Mouse (Mus musculus): Measurements from ENCODE around the gene Nfkbia. TPM values are rescaled to one million over a fixed set of nuclear protein-coding genes. Genes with fewer than 3 reads are reported as not detected.

Gene Nfkbia
- polyA plus RNA-seq, 1 experiment, result 282 TPM

DNA sequence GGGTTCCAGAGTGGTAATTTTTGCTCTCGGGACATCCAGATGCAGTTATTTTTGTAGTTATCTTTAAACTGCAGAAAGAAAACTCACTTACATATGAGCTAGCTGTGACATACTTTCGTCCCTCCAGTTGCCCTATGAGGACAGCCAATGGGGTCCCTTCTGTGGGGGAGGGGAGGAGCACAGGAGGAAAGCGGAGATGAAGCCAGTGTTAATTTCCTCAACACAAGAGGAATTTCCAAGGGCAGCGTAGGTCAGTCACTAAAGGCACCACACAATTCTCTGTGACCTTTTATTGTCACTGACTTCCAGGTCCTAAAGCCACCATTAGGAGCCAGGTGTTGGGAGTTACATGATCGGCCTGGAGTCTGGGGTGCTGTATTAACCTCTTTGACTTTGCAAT lies 22.0 kb downstream of the Nfkbia start:
- peaks cover 17% of the 10 kb centered on the region for H3K4me1 ChIP-seq (ENCODE audit: control insufficient read depth, insufficient read depth, low read length)
- no peak for DNase-seq
- TF ChIP-seq CTCF (IDR thresholded peaks at IDR 0.05; ENCODE audit: insufficient read depth, low read length), result no peak
- no peak for TF ChIP-seq POLR2A (IDR thresholded peaks at IDR 0.05; ENCODE audit: borderline replicate concordance, extremely low read depth, low read depth, low read length)
- WGBS, result 71% methylated on average over 5 of the region's 5 CpGs
- no peak overlapping the region for H3K4me3 ChIP-seq (replicated peaks; ENCODE audit: extremely low read depth, low read depth, low read length)

DNA sequence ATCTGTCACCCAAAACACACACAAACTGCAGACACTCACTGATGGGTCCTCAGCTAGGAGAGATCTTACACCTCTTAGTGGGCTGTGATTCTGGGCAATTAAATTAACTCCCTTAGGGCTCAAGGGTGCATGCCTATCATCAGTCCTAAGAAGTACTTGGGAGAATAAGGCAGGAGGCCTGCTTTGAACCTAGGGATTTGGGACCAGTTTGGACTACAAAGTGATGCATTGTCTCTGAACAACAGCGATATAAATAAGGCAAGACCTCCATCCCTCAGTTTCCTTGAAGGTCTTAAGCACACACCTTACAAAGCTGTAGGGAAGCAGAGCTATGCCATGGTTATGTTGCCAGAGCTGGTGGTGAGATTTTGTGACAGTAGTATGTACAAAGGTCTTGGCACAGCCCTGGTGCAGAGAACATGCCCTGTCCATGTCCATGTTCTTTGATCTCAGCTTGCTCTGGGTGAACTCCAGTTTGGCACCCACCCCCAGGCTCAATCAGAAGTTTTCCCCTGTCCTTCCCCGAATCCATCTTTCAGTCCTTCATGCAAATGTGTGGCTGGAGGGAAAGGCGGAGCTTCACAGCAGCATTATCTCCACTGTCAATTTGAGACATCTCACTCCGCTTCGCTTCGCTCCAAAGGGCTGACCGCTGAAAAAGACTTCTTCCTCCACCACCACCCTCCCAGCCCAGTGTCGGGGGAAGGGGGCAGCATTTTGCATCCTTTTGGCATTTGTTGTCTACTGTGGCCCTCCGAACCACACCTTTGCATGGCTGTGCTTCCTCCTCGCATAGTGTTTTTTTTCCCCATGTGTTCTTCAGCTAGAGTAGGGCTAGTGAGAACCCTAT lies 24.9 kb downstream of the Nfkbia start:
- Histone ChIP-seq H3K4me3 (replicated peaks; ENCODE audit: extremely low read depth, low read depth, low read length) (no peak overlapping the region), H3K4me1 (ENCODE audit: control insufficient read depth, insufficient read depth, low read length) (peaks cover 26% of the 10 kb centered on the region)
- TF ChIP-seq CTCF (IDR thresholded peaks at IDR 0.05; ENCODE audit: insufficient read depth, low read length) (no peak), POLR2A (IDR thresholded peaks at IDR 0.05; ENCODE audit: borderline replicate concordance, extremely low read depth, low read depth, low read length) (no peak)
- 78% methylated on average over 10 of the region's 10 CpGs for WGBS
- DNase-seq, result no peak

DNA sequence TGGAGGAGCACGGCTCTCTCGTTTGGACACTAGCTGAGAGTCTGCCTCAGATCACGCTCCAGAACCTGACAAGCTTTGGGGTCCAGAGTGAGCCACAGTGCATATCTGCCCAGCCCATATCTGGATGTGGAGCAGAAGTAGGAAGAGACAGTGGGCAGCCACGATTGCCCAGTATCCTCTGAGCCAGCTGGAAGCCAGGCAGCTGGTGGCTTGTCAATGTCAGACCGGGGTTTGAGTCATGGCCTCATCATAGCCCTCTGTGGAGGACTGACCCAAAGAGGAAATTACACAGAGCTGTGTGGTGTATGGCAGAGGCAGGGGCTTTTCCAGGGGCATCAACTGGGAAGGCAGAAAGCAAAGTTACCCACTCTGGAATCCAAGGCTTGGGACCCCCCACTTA lies 25.6 kb downstream of the Nfkbia start:
- H3K4me3 ChIP-seq (replicated peaks; ENCODE audit: extremely low read depth, low read depth, low read length), result no peak overlapping the region
- TF ChIP-seq CTCF (IDR thresholded peaks at IDR 0.05; ENCODE audit: insufficient read depth, low read length) (no peak), POLR2A (IDR thresholded peaks at IDR 0.05; ENCODE audit: borderline replicate concordance, extremely low read depth, low read depth, low read length) (no peak)
- peaks cover 29% of the 10 kb centered on the region for H3K4me1 ChIP-seq (ENCODE audit: control insufficient read depth, insufficient read depth, low read length)
- WGBS, result 47% methylated on average over 5 of the region's 5 CpGs
- DNase-seq, result peak; percentile 12

- Histone ChIP-seq H3K4me3 (replicated peaks; ENCODE audit: extremely low read depth, low read depth, low read length) (no peak overlapping the region), H3K4me1 (ENCODE audit: control insufficient read depth, insufficient read depth, low read length) (peaks cover 32% of the 10 kb centered on the region)
- peak; percentile 31 for DNase-seq
- TF ChIP-seq POLR2A (IDR thresholded peaks at IDR 0.05; ENCODE audit: borderline replicate concordance, extremely low read depth, low read depth, low read length), result no peak
- TF ChIP-seq CTCF (IDR thresholded peaks at IDR 0.05; ENCODE audit: insufficient read depth, low read length), result no peak
- 48% methylated on average over 7 of the region's 7 CpGs for WGBS
Measured at GRCm38 (mm10) chr12:55466088-55466701, 26.3 kb downstream of the Nfkbia start.

GRCm38 (mm10) chr12:55465401-55465983 lies 27.0 kb downstream of the Nfkbia start:
- Histone ChIP-seq H3K4me1 (ENCODE audit: control insufficient read depth, insufficient read depth, low read length) (peaks cover 34% of the 10 kb centered on the region), H3K4me3 (replicated peaks; ENCODE audit: extremely low read depth, low read depth, low read length) (peak overlapping the region; percentile 52)
- TF ChIP-seq POLR2A (IDR thresholded peaks at IDR 0.05; ENCODE audit: borderline replicate concordance, extremely low read depth, low read depth, low read length), result peak; percentile 49; the same call in 1 of the 2 replicates
- TF ChIP-seq CTCF (IDR thresholded peaks at IDR 0.05; ENCODE audit: insufficient read depth, low read length), result no peak
- peak; percentile 48 for DNase-seq
- 37% methylated on average over 17 of the region's 17 CpGs for WGBS

DNA sequence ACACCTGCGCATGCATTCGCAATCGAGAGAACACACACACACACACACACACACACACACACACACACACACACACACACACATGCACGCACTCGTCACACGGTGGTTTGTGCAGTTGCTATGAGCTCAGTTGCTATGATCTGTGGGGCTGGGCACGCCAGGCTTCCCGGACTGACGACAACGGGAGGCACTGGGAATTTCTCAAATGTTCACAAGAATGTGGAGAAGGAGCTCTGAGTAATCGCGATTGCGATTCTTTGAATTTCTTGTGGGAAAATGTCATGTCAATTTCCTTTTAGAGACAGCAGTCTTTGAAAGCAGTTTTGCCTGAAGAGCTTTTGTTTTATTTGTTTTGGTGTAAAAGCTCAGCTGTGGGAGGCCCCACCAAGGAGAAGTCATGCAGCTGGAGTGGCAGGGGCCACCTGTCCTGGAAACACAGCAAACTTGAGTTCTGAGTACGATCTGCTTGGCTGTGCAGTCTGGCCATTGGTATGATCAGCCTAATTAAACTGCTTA lies 27.5 kb downstream of the Nfkbia start:
- peak overlapping the region; percentile 44 for H3K4me3 ChIP-seq (replicated peaks; ENCODE audit: extremely low read depth, low read depth, low read length)

DNA sequence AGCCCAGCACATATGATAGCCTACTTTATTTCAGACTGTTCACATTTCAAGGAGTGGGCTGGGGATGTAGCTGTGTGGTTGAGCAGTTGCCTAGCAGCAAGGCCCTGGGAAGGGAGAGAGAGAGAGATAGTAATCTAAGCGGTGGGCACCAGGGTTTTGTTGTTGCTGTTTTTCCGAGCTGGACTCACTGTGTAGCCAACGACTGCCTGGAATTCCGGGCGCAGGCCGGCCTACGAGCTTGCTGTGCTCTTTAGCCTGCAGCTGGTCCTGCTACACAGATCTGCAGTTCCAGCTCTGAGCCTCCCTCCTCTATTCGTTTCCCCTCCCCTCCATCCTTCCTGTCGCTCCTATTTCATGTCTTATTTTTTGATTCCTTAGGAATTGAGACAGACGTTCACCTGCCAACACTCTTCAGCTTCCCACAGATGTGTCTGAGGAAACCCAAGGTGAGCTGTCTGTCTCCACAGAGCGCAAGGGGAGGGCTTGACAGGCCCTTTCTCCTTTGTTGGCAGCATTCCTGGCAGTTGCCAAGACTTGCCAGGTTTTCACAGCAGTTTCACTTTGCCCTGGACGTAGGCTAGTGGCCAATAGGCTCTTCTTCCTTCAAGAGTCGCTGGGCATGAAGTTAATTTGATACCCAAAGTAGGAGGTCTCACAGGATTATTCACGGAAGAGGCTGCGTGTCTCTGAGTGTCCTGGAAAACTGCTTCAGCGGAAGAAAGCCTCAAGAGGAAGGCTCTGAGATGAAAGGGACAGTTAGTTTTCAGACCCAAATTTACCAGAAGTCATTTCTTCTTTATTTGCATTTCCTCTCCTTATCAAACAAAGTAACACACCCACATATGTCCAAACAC lies 28.2 kb downstream of the Nfkbia start:
- TF ChIP-seq CTCF (IDR thresholded peaks at IDR 0.05; ENCODE audit: insufficient read depth, low read length) (no peak), POLR2A (IDR thresholded peaks at IDR 0.05; ENCODE audit: borderline replicate concordance, extremely low read depth, low read depth, low read length) (no peak)
- Histone ChIP-seq H3K4me3 (replicated peaks; ENCODE audit: extremely low read depth, low read depth, low read length) (no peak overlapping the region), H3K4me1 (ENCODE audit: control insufficient read depth, insufficient read depth, low read length) (peaks cover 34% of the 10 kb centered on the region)
- WGBS, result 11% methylated on average over 16 of the region's 16 CpGs
- peak; percentile 73 for DNase-seq

More for the DNA sequence above, 27.5 kb downstream of the Nfkbia start:
- H3K4me1 ChIP-seq (ENCODE audit: control insufficient read depth, insufficient read depth, low read length), result peaks cover 34% of the 10 kb centered on the region
- peak; percentile 51 for DNase-seq
- TF ChIP-seq POLR2A (IDR thresholded peaks at IDR 0.05; ENCODE audit: borderline replicate concordance, extremely low read depth, low read depth, low read length), result 0 out of 2 replicates have a peak, but pooled peaks have one; percentile 8
- TF ChIP-seq CTCF (IDR thresholded peaks at IDR 0.05; ENCODE audit: insufficient read depth, low read length), result no peak
- WGBS, result 33% methylated on average over 14 of the region's 14 CpGs

DNA sequence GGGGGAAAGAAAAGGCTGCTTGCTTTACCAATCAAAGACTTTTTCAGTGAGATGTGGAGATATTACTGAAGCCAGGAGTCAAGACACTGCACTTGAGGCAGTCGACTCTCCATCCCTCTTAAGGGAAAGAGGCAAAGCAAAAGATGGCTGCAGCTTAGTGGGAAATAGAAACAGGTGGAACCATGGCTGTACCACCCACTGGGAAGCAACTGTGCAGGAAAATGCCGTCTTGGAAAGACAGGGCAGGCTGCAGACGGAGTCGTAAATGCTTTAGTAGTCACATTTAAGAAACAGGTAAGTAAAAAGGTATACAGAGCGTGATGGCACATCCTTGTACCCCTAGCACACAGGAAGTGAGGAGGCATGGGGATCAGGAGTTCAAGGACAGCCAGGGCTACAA lies 29.4 kb downstream of the Nfkbia start:
- no peak overlapping the region for H3K4me3 ChIP-seq (replicated peaks; ENCODE audit: extremely low read depth, low read depth, low read length)
- TF ChIP-seq CTCF (IDR thresholded peaks at IDR 0.05; ENCODE audit: insufficient read depth, low read length) (no peak), POLR2A (IDR thresholded peaks at IDR 0.05; ENCODE audit: borderline replicate concordance, extremely low read depth, low read depth, low read length) (no peak)
- peaks cover 34% of the 10 kb centered on the region for H3K4me1 ChIP-seq (ENCODE audit: control insufficient read depth, insufficient read depth, low read length)
- WGBS, result 85% methylated on average over 5 of the region's 5 CpGs
- no peak for DNase-seq

Data from lung, adult 2 months (tissue).